Comparison of ENCODE assay signal across 15 mouse cellular contexts in the genomic region with DNA sequence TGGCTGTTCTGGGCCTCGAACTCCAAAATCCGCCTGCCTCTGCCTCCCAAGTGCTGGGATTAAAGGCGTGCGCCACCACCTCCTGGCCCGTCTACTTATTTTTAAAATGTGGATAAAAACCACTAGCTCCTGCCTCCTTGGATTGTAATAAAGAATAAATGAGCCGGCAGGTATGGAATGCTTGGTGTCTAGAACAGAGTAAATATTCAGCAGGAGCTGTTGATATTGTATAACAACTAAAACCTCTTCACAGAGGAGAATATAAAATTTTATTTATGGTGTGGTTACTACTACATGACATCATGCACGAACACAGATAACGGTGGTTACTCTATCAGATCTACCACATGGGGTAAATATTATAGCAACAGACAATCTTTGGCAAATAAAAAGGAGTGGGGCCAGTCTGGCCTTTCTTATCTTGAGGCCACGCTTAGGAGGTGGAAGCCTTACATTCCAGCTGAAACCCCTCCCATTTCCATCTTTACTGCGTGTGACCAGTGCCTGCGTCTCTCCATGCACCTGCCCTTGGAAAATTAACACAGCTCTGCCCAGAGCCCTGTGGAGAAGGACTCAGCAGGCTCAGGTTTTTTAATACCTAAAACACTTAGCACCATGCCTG. TPM values are rescaled to one million over a fixed set of nuclear protein-coding genes. Genes with fewer than 3 reads are reported as not detected.
DNase-seq lines count a peak whose midpoint lies in the region; ATAC-seq and TF ChIP-seq lines count a peak whose summit lies in the region.
"Had no signal": no experiment of that assay in that cellular context is flagged by ENCODE, and none has a peak within 500 bp of the region (broad histone marks: within the 10 kb centered on the region; RNA-seq: fewer than 3 reads in every experiment).

No protein-coding gene starts in this region.

- no peak overlapping the region for H3K4me3 ChIP-seq in liver, embryonic 12.5 days
- no peak overlapping the region for H3K4me3 ChIP-seq in liver, postnatal 0 days (ENCODE audit: low read depth, low read length)
- H3K4me3 ChIP-seq in bone marrow, adult 2 months (replicated peaks; ENCODE audit: control insufficient read depth, low read depth, low read length): no peak overlapping the region
- H3K4me3 ChIP-seq in intestine, postnatal 0 days (ENCODE audit: low read depth, low read length): no peak overlapping the region
- H3K4me3 ChIP-seq: heart, embryonic 13.5 days; hindbrain, embryonic 10.5 days; neural tube, embryonic 12.5 days had no signal

- H3K36me3 ChIP-seq in liver, embryonic 12.5 days: no peaks in the 10 kb centered on the region
- no peaks in the 10 kb centered on the region for H3K36me3 ChIP-seq in liver, postnatal 0 days (replicated peaks; ENCODE audit: insufficient read depth, low read length)
- H3K36me3 ChIP-seq in intestine, postnatal 0 days (ENCODE audit: control insufficient read depth, insufficient read depth): no peaks in the 10 kb centered on the region
- H3K36me3 ChIP-seq: heart, embryonic 13.5 days; hindbrain, embryonic 10.5 days; neural tube, embryonic 12.5 days had no signal

- no peak overlapping the region for H3K9ac ChIP-seq in liver, embryonic 12.5 days
- no peak overlapping the region for H3K9ac ChIP-seq in liver, postnatal 0 days (replicated peaks)
- H3K9ac ChIP-seq in intestine, postnatal 0 days (ENCODE audit: low read depth, low read length): no peak overlapping the region
- H3K9ac ChIP-seq: heart, embryonic 13.5 days; liver, embryonic 14.5 days; neural tube, embryonic 12.5 days had no signal

- H3K4me2 ChIP-seq in liver, embryonic 12.5 days: no peak overlapping the region
- H3K4me2 ChIP-seq in liver, postnatal 0 days (ENCODE audit: low read depth, low read length): no peak overlapping the region
- no peak overlapping the region for H3K4me2 ChIP-seq in intestine, postnatal 0 days (replicated peaks; ENCODE audit: low read depth)
- H3K4me2 ChIP-seq: heart, embryonic 13.5 days; neural tube, embryonic 12.5 days had no signal

- H3K27ac ChIP-seq in liver, embryonic 12.5 days: no peak overlapping the region
- no peak overlapping the region for H3K27ac ChIP-seq in liver, postnatal 0 days (ENCODE audit: low read depth)
- 0 out of 2 replicates have a peak overlapping the region, but pooled peaks have one; percentile 27 for H3K27ac ChIP-seq in bone marrow, adult 2 months (ENCODE audit: control insufficient read depth, insufficient read depth, low read depth, low read length, poor library complexity)
- H3K27ac ChIP-seq in intestine, postnatal 0 days (ENCODE audit: low read depth, low read length): no peak overlapping the region
- H3K27ac ChIP-seq: heart, embryonic 13.5 days; hindbrain, embryonic 10.5 days; liver, embryonic 14.5 days; neural tube, embryonic 12.5 days had no signal

- no peaks in the 10 kb centered on the region for H3K9me3 ChIP-seq in liver, embryonic 12.5 days (replicated peaks)
- no peaks in the 10 kb centered on the region for H3K9me3 ChIP-seq in liver, postnatal 0 days (ENCODE audit: low read length)
- no peaks in the 10 kb centered on the region for H3K9me3 ChIP-seq in intestine, postnatal 0 days (ENCODE audit: control insufficient read depth)
- H3K9me3 ChIP-seq: heart, embryonic 13.5 days; hindbrain, embryonic 10.5 days; neural tube, embryonic 12.5 days had no signal

- DNase-seq in liver, postnatal 0 days: no peak
- no peak for DNase-seq in thymus, postnatal 14 days
- no peak for DNase-seq in ovary, adult 18-20 months (ENCODE audit: low spot score)
- DNase-seq: cerebellum, adult 9-11 months; gastrocnemius, postnatal 14 days; kidney, adult 11 months had no signal

- WGBS in liver, embryonic 12.5 days (ENCODE audit: insufficient replicate concordance): 45% methylated on average over 11 of the region's 11 CpGs
- WGBS in liver, postnatal 0 days (ENCODE audit: insufficient replicate concordance): 50% methylated on average over 11 of the region's 11 CpGs
- WGBS in bone marrow, adult 2 months: 58% methylated on average over 11 of the region's 11 CpGs
- 32% methylated on average over 11 of the region's 11 CpGs for WGBS in intestine, postnatal 0 days

- peaks cover 22% of the 10 kb centered on the region for H3K27me3 ChIP-seq in liver, embryonic 12.5 days (replicated peaks)
- H3K27me3 ChIP-seq in liver, postnatal 0 days (ENCODE audit: insufficient read depth, low read length): 0 out of 2 replicates have a peak, but pooled peaks cover 3% of the 10 kb centered on the region
- no peaks in the 10 kb centered on the region for H3K27me3 ChIP-seq in intestine, postnatal 0 days (replicated peaks; ENCODE audit: control insufficient read depth, insufficient read depth, low read length)
- H3K27me3 ChIP-seq: heart, embryonic 13.5 days; neural tube, embryonic 12.5 days had no signal

- TF ChIP-seq CTCF in liver, postnatal 0 days (IDR thresholded peaks at IDR 0.05; ENCODE audit: low read depth): no peak
- no peak for TF ChIP-seq CTCF in bone marrow, adult 2 months (IDR thresholded peaks at IDR 0.05; ENCODE audit: control insufficient read depth, insufficient read depth, low read length)
- no peak for TF ChIP-seq CTCF in intestine, postnatal 0 days (IDR thresholded peaks at IDR 0.05; ENCODE audit: low read depth)

- TF ChIP-seq POLR2A in bone marrow, adult 2 months (IDR thresholded peaks at IDR 0.05; ENCODE audit: borderline replicate concordance, control insufficient read depth, low read depth, low read length): no peak

- H3K4me1 ChIP-seq in liver, embryonic 12.5 days: peaks cover 29% of the 10 kb centered on the region
- peaks cover 23% of the 10 kb centered on the region for H3K4me1 ChIP-seq in liver, postnatal 0 days (ENCODE audit: insufficient read depth)
- peaks cover 2% of the 10 kb centered on the region for H3K4me1 ChIP-seq in bone marrow, adult 2 months (ENCODE audit: control insufficient read depth, insufficient read depth, low read length)
- H3K4me1 ChIP-seq in intestine, postnatal 0 days (replicated peaks; ENCODE audit: control insufficient read depth, insufficient read depth, low read length): 0 out of 2 replicates have a peak, but pooled peaks cover 5% of the 10 kb centered on the region

- 0 out of 2 replicates have a peak, but pooled peaks have one; percentile 24 for ATAC-seq in liver, embryonic 12.5 days
- no peak for ATAC-seq in liver, postnatal 0 days
- ATAC-seq in intestine, postnatal 0 days: 0 out of 2 replicates have a peak, but pooled peaks have one; percentile 17
- ATAC-seq in megakaryocyte-erythroid progenitor cell, adult 5-6 weeks (replicated peaks; ENCODE audit: low FRiP score, low TSS enrichment, poor library complexity, severe bottlenecking): peak; percentile 91

- no peak for TF ChIP-seq EP300 in liver, postnatal 0 days (IDR thresholded peaks at IDR 0.05; ENCODE audit: low read depth)

RNA-seq across cellular contexts. Expression of gene Gpx7, which starts 21.1 kb away (rescaled TPM):
- polyA plus RNA-seq in liver, embryonic 12.5 days (2016; fragmentation: Nextera tagmentation; extraction: Ambion mirVana): 12.3 and 13.6 TPM in 2 replicates
- 14.5 and 15.6 TPM in 2 replicates for polyA plus RNA-seq in liver, postnatal 0 days (2015; fragmentation: Nextera tagmentation; extraction: Ambion mirVana)
- polyA plus RNA-seq in bone marrow, adult 2 months (2011; ENCODE audit: insufficient read depth, insufficient read length, low replicate concordance, missing spikeins): 1.5 TPM in 1 of 2 replicates, not detected in the other
- 21.7 and 22.9 TPM in 2 replicates for polyA plus RNA-seq in intestine, postnatal 0 days (2015; fragmentation: Nextera tagmentation; extraction: Ambion mirVana)
- not detected in 2 replicates for total RNA-seq in megakaryocyte-erythroid progenitor cell, adult 5-6 weeks (2014; fragmentation: Nextera tagmentation)
- total RNA-seq in megakaryocyte-erythroid progenitor cell, adult 5-6 weeks (2017): 0.61 and 0.94 TPM in 2 replicates

RNA-seq across cellular contexts. Expression of gene Tut4, which starts 31.4 kb away (rescaled TPM):
- 25.2 and 29.0 TPM in 2 replicates for polyA plus RNA-seq in liver, embryonic 12.5 days (2016; fragmentation: Nextera tagmentation; extraction: Ambion mirVana)
- 29.1 and 30.9 TPM in 2 replicates for polyA plus RNA-seq in liver, postnatal 0 days (2015; fragmentation: Nextera tagmentation; extraction: Ambion mirVana)
- 11.5 and 16.6 TPM in 2 replicates for polyA plus RNA-seq in bone marrow, adult 2 months (2011; ENCODE audit: insufficient read depth, insufficient read length, low replicate concordance, missing spikeins)
- 19.1 and 22.8 TPM in 2 replicates for polyA plus RNA-seq in intestine, postnatal 0 days (2015; fragmentation: Nextera tagmentation; extraction: Ambion mirVana)
- total RNA-seq in megakaryocyte-erythroid progenitor cell, adult 5-6 weeks (2014; fragmentation: Nextera tagmentation): 53.7 and 67.8 TPM in 2 replicates
- 32.6 and 37.7 TPM in 2 replicates for total RNA-seq in megakaryocyte-erythroid progenitor cell, adult 5-6 weeks (2017)

RNA-seq across cellular contexts. Expression of gene Shisal2a, which starts 44.7 kb away (rescaled TPM):
- 0.32 TPM in 1 of 2 replicates, not detected in the other for polyA plus RNA-seq in liver, embryonic 12.5 days (2016; fragmentation: Nextera tagmentation; extraction: Ambion mirVana)
- polyA plus RNA-seq in liver, postnatal 0 days (2015; fragmentation: Nextera tagmentation; extraction: Ambion mirVana): 0.26 and 0.52 TPM in 2 replicates
- not detected in 2 replicates for polyA plus RNA-seq in bone marrow, adult 2 months (2011; ENCODE audit: insufficient read depth, insufficient read length, low replicate concordance, missing spikeins)
- polyA plus RNA-seq in intestine, postnatal 0 days (2015; fragmentation: Nextera tagmentation; extraction: Ambion mirVana): 0.50 and 0.55 TPM in 2 replicates
- total RNA-seq in megakaryocyte-erythroid progenitor cell, adult 5-6 weeks (2014; fragmentation: Nextera tagmentation): not detected in 2 replicates
- total RNA-seq in megakaryocyte-erythroid progenitor cell, adult 5-6 weeks (2017): not detected in 2 replicates
- total RNA-seq: gastrocnemius, postnatal 14 days; layer of hippocampus, adult 18-20 months had no signal
